Mouse (Mus musculus): ENCODE data around the gene Fads6. TPM values are rescaled to one million over a fixed set of nuclear protein-coding genes. Genes with fewer than 3 reads are reported as not detected.

Fads6 gene
- polyA plus RNA-seq, 1 experiment, result 1.9 TPM

DNA sequence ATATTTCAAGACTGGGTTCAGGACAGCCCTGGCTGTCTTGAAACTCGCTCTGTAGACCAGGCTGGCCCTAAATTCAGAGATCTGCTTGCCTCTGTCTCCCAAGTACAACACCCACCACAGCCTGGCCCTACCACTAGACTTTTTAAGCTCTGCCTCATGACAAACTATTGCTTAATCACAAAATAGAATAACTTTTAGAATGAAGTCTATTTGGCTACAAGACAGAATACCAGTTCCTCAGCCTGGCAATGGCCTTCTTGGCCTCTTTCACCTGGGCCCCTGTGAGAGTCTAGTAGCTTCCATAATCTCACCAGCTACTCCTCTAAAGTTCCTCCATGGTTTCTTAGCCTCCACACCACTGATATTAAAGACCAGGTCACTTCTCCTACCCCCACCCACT lies 7.1 kb downstream of the Fads6 start:
- no peak for TF ChIP-seq POLR2A (IDR thresholded peaks at IDR 0.05; ENCODE audit: borderline replicate concordance, low read depth, low read length)
- Histone ChIP-seq H3K4me3 (ENCODE audit: insufficient read depth, low read length) (no peak overlapping the region), H3K27ac (ENCODE audit: insufficient read depth, low read depth, low read length) (peak overlapping the region; percentile 2), H3K4me1 (ENCODE audit: control insufficient read depth, insufficient read depth, low read length) (peaks cover 30% of the 10 kb centered on the region)

DNA sequence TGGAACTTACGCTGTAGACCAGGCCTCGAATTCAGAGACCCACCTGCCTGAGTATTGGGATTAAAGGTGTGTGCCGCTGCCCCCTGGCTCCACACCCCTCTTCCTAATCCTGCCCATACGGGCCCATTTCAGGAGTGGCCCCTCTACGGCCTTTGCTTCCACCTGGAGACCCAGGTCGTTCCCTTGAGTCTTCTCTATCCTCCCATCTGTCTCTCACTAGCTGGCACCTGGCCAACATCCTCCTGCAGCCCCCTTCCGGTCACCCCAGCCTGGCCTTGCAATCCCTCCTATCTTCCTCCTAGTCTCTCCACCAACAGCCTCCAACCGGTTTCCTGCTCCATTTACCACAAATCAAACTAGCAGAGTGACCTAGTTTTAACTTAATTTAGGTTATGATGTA lies 7.6 kb downstream of the Fads6 start:
- Histone ChIP-seq H3K4me1 (ENCODE audit: control insufficient read depth, insufficient read depth, low read length) (peaks cover 33% of the 10 kb centered on the region), H3K27ac (ENCODE audit: insufficient read depth, low read depth, low read length) (peak overlapping the region; percentile 2), H3K4me3 (ENCODE audit: insufficient read depth, low read length) (no peak overlapping the region)
- TF ChIP-seq CTCF (IDR thresholded peaks at IDR 0.05; ENCODE audit: low read depth, low read length) (no peak), POLR2A (IDR thresholded peaks at IDR 0.05; ENCODE audit: borderline replicate concordance, low read depth, low read length) (no peak)

DNA sequence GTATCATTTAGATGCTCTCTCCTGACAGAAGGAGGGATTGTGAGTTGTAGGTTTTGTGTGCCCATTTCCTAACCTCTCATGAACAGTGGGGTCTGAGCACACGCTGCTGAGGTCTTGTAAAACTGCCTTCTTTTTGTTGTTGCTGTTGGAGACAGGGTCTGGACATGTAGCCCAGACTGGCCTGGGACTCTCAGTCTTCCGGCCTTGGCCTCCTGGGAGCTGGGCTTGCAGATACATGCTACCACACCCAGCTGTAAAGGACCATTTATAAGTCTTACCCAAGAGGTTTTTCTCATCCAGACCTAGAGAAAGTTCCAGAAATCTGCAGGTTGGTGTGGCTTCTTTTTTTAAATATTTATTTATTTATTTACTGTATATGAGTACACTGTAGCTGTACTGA lies 9.2 kb downstream of the Fads6 start:
- Histone ChIP-seq H3K27ac (ENCODE audit: insufficient read depth, low read depth, low read length) (no peak overlapping the region), H3K4me1 (ENCODE audit: control insufficient read depth, insufficient read depth, low read length) (peaks cover 37% of the 10 kb centered on the region), H3K4me3 (ENCODE audit: insufficient read depth, low read length) (no peak overlapping the region)
- TF ChIP-seq POLR2A (IDR thresholded peaks at IDR 0.05; ENCODE audit: borderline replicate concordance, low read depth, low read length), result no peak
- no peak for TF ChIP-seq CTCF (IDR thresholded peaks at IDR 0.05; ENCODE audit: low read depth, low read length)

DNA sequence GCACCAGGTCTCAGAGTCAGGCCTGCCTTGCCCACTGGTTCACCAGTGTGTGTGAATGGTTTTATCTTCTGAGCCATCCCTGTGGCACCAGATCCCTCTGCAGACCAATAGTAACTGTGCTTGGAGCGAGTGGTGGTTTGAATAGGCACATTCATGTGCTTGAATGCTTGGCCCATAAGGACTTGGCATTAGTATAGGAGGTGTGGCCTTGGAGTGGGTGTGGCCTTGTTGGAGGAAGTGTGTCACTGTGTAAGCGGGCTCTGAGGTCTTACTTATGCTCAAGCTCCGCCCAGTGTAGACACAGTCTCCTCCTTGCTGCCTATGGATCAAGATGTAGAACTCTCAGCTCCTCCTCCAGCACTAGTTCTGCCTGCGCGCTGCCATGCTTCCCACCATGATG lies 10.1 kb downstream of the Fads6 start:
- H3K4me1 ChIP-seq (ENCODE audit: control insufficient read depth, insufficient read depth, low read length), result peaks cover 37% of the 10 kb centered on the region
- H3K27ac ChIP-seq (ENCODE audit: insufficient read depth, low read depth, low read length), result no peak overlapping the region
- no peak overlapping the region for H3K4me3 ChIP-seq (ENCODE audit: insufficient read depth, low read length)
- no peak for TF ChIP-seq CTCF (IDR thresholded peaks at IDR 0.05; ENCODE audit: low read depth, low read length)
- TF ChIP-seq POLR2A (IDR thresholded peaks at IDR 0.05; ENCODE audit: borderline replicate concordance, low read depth, low read length), result no peak

DNA sequence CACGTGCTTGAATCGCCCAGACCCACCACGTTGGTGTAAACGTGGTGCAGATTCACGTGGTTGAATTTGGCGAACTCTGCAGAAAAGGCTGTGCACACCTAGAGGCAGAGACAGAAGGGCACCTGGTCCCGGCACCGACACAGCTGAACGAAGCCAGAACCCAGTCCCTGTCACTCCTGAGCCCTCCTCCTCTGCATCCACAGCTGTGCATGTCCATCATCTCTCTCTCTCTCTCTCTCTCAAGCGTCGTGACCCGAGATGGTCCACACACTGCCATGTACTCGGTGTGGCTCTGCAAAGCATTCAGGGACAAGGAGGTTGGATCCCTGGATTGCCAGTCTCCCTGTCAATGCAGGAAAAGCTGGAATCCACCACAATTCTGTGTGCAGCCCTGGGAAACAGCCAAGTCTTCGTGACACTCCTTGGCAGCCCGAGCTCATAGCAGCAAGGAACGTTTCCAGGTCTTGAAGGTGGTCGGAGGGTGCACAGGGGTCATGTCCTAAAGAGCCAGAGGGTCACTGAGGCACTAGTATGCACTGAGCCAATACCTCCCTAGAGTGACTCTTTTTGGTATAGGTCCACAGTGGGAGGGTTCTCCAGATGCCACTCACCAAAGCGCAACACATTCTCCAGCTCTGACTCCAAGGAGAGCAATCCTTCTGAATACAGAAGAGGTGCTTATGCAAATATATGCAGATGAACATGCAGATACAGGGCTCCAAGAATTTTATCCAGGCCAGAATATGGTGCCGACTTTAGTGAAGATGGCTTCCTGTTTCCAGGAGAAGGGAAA lies 11.1 kb downstream of the Fads6 start:
- TF ChIP-seq POLR2A (IDR thresholded peaks at IDR 0.05; ENCODE audit: borderline replicate concordance, low read depth, low read length), result no peak
- no peak for TF ChIP-seq CTCF (IDR thresholded peaks at IDR 0.05; ENCODE audit: low read depth, low read length)
- peaks cover 31% of the 10 kb centered on the region for H3K4me1 ChIP-seq (ENCODE audit: control insufficient read depth, insufficient read depth, low read length)
- no peak overlapping the region for H3K27ac ChIP-seq (ENCODE audit: insufficient read depth, low read depth, low read length)
- H3K4me3 ChIP-seq (ENCODE audit: insufficient read depth, low read length), result no peak overlapping the region

DNA sequence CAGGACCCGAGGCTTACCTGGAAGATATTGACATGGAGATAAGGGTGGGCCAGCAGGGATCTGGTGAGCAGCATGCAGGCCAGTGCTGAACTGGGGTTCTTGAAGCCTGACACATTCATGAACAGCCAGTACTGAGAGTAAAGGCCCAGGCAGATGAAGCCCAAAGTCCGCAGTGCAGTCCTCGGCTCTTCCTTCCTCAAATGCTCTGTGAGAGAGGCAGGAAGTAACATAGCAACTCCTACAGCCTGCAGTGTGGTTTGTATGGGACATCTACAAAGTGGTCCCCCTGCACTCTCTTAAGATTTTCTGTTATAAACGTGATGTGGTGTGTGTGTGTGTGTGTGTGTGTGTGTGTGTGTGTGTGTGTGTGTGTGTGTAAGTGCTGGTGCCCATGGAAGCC lies 12.2 kb downstream of the Fads6 start:
- Histone ChIP-seq H3K27ac (ENCODE audit: insufficient read depth, low read depth, low read length) (peak overlapping the region; percentile 54), H3K4me1 (ENCODE audit: control insufficient read depth, insufficient read depth, low read length) (peaks cover 23% of the 10 kb centered on the region), H3K4me3 (ENCODE audit: insufficient read depth, low read length) (no peak overlapping the region)
- TF ChIP-seq CTCF (IDR thresholded peaks at IDR 0.05; ENCODE audit: low read depth, low read length) (no peak), POLR2A (IDR thresholded peaks at IDR 0.05; ENCODE audit: borderline replicate concordance, low read depth, low read length) (no peak)

DNA sequence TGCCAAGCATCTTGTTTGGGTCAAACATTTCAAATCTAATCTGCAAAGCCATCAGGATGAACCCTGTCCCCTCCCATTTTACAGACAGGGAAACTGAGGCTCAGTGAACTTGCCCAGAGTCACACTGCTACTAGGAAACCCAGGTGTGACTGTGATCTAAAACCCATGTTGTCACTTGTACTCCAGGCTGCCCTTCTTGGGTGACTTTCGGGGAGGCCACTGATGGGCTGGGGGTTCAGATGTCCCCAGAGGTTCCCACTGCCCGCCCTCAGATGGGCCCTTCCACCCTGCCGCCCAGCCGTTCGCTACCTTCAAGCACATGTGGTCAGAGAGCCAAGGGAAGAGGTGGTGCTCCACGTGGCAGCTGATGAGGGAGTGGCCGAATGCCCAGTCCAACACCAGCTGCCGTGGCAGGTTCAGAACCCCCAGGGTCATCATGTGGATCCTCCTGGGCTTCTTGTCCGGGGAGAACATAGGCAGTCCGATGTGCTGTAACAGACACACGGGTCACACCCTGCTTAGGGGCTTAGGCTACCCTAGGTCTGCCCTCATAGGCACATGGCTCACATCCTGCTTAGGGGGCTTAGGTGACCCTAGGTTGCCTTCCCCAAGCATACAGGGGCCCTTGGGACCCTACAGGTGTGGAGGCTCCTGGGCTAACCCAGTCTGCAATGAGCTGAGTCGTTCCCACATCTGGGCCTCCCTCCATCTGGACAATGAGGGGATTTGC lies 13.4 kb downstream of the Fads6 start:
- peaks cover 21% of the 10 kb centered on the region for H3K4me1 ChIP-seq (ENCODE audit: control insufficient read depth, insufficient read depth, low read length)
- H3K27ac ChIP-seq (ENCODE audit: insufficient read depth, low read depth, low read length), result no peak overlapping the region
- TF ChIP-seq CTCF (IDR thresholded peaks at IDR 0.05; ENCODE audit: low read depth, low read length) (no peak), POLR2A (IDR thresholded peaks at IDR 0.05; ENCODE audit: borderline replicate concordance, low read depth, low read length) (no peak)
- H3K4me3 ChIP-seq (ENCODE audit: insufficient read depth, low read length), result no peak overlapping the region

DNA sequence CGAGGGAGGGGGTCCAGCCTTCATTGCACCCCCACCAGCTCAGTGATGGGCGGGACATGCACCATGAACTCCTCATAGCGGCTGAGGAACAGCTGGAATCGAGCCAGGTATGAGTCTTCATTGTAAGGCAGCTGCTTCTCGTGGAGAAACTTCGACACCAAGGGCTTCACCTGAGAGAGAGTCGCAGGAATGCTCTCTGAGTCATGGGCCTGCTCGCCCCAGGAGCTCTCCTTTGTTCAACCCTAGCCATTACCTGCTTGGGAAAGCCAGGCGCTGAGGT lies 14.0 kb downstream of the Fads6 start:
- Histone ChIP-seq H3K27ac (ENCODE audit: insufficient read depth, low read depth, low read length) (no peak overlapping the region), H3K4me3 (ENCODE audit: insufficient read depth, low read length) (no peak overlapping the region), H3K4me1 (ENCODE audit: control insufficient read depth, insufficient read depth, low read length) (peaks cover 22% of the 10 kb centered on the region)
- TF ChIP-seq POLR2A (IDR thresholded peaks at IDR 0.05; ENCODE audit: borderline replicate concordance, low read depth, low read length), result no peak
- no peak for TF ChIP-seq CTCF (IDR thresholded peaks at IDR 0.05; ENCODE audit: low read depth, low read length)

DNA sequence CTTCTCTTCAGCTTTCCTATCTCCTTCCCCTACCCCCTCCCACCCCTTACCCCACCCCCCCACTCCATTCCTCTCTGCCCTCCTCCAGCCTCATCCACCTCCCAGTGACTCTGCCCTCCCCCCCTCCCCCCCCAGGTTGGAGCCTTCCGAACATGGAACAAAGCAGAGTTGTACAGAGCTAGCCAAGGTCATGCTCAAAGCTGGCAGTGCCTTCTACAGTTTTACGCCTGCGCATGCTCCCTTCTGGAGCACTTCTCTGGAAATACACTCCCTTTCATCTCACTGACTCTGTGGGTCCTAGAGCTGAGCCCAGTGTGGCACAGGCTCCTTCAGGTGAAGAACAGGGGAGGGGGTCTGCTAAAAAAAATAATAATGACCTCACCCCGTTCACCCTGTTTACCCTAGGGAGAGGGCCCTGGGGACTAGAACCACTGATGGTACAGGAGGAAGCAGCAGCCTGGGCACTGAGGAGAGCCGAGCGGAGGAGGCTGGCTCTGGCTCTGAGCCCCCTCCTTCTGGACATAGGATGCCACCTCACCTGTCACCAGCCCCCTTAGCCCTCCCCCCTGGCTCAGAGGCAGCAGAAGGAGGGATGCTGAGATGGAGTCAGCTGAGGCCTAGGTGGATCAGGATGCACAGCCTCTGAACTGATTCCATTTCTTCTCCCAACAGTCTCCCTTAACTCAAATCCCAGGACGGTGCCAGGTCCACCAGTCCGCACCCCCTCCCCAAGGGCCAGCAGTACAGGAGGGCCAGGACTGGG lies 14.6 kb downstream of the Fads6 start:
- TF ChIP-seq CTCF (IDR thresholded peaks at IDR 0.05; ENCODE audit: low read depth, low read length) (no peak), POLR2A (IDR thresholded peaks at IDR 0.05; ENCODE audit: borderline replicate concordance, low read depth, low read length) (no peak)
- Histone ChIP-seq H3K4me1 (ENCODE audit: control insufficient read depth, insufficient read depth, low read length) (peaks cover 26% of the 10 kb centered on the region), H3K27ac (ENCODE audit: insufficient read depth, low read depth, low read length) (no peak overlapping the region), H3K4me3 (ENCODE audit: insufficient read depth, low read length) (no peak overlapping the region)

DNA sequence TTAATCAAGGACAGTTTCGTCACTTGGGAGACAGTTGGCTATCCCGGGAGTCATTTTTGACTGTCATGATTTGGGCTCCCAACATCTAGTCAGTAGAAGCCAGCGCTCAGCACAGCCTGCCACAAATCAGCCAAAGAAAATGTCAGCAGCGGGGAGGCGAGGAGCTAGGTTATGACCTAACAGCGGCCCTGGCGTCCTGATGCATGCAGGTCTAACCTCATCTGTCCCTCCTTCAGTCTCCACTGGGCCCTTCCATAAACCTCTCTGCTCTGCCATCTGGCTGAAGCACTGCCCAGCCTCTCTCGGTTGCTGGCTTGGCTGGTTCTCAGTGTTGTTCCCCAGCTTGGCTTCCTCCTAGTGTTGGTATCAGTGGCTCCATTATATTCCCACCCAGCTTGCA lies 15.2 kb downstream of the Fads6 start:
- Histone ChIP-seq H3K4me3 (ENCODE audit: insufficient read depth, low read length) (no peak overlapping the region), H3K4me1 (ENCODE audit: control insufficient read depth, insufficient read depth, low read length) (peaks cover 26% of the 10 kb centered on the region), H3K27ac (ENCODE audit: insufficient read depth, low read depth, low read length) (no peak overlapping the region)
- no peak for TF ChIP-seq CTCF (IDR thresholded peaks at IDR 0.05; ENCODE audit: low read depth, low read length)
- TF ChIP-seq POLR2A (IDR thresholded peaks at IDR 0.05; ENCODE audit: borderline replicate concordance, low read depth, low read length), result no peak

Data from bone marrow macrophage, adult 2 months (primary cell).